ENCODE assay signal across 9 mouse cellular contexts in the genomic region with DNA sequence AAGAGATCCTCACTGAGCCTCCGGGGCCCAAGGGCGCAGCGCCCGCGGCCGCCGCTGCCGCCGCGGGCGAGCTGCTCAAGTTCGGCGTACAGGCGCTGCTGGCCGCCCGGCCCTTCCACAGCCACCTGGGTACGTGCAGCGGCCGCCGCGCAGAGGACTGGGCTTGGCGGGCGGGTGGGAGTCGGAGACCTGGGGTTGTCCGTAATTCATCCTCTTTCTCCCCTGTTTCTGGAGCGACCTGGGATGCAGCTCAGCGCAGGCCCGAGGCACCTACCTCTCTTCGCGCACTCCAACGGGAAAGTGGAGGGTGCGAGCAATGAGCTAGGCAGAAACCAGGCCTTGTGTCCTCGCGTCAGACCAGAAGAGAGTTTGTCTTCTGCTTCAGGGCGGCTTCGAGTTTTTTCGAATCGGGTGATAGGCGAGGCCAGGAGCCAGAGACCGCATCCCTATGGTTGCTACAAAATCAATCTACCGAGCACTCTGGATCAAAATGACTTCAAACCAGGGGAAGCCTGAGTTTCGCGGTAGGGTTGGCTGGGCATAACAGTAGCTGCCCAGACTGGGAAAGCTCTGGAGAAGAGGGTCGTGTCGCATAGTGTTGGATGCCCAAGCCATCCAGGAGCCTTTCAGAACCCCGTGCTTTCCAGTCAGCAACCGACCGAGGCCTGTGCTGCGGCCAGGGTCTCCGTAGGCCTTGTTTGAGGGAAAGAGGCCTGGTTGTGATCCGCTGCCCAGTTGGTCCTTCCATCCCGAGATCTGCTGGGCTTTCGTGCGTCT. TPM values are rescaled to one million over a fixed set of nuclear protein-coding genes. Genes with fewer than 3 reads are reported as not detected.
DNase-seq lines count a peak whose midpoint lies in the region; ATAC-seq and TF ChIP-seq lines count a peak whose summit lies in the region.
"Had no signal": no experiment of that assay in that cellular context is flagged by ENCODE, and none has a peak within 500 bp of the region (broad histone marks: within the 10 kb centered on the region; RNA-seq: fewer than 3 reads in every experiment).

No protein-coding gene starts in this region.

- WGBS in lung, embryonic 14.5 days, result 5% methylated on average over 53 of the region's 54 CpGs
- 9% methylated on average over 54 of the region's 54 CpGs for WGBS in embryonic facial prominence, embryonic 15.5 days
- WGBS in intestine, postnatal 0 days, result 7% methylated on average over 53 of the region's 54 CpGs
- 2% methylated on average over 53 of the region's 54 CpGs for WGBS in neural tube, embryonic 14.5 days

- no peak overlapping the region for H3K27ac ChIP-seq in lung, embryonic 14.5 days (ENCODE audit: low read depth)
- no peak overlapping the region for H3K27ac ChIP-seq in embryonic facial prominence, embryonic 15.5 days (replicated peaks)
- no peak overlapping the region for H3K27ac ChIP-seq in intestine, postnatal 0 days (ENCODE audit: low read depth, low read length)
- H3K27ac ChIP-seq in neural tube, embryonic 14.5 days (ENCODE audit: low read depth, low read length), result no peak overlapping the region
- H3K27ac ChIP-seq: macrophage had no signal

- peak overlapping the region; percentile 48 for H3K9ac ChIP-seq in lung, embryonic 14.5 days
- H3K9ac ChIP-seq in embryonic facial prominence, embryonic 15.5 days, result peak overlapping the region; percentile 37
- peak overlapping the region; percentile 22; the same call in 1 of the 2 replicates for H3K9ac ChIP-seq in intestine, postnatal 0 days (ENCODE audit: low read depth, low read length)
- H3K9ac ChIP-seq in neural tube, embryonic 14.5 days (replicated peaks; ENCODE audit: low read depth, low read length), result 0 out of 2 replicates have a peak overlapping the region, but pooled peaks have one; percentile 21

- H3K4me2 ChIP-seq in lung, embryonic 14.5 days, result peak overlapping the region; percentile 92
- peak overlapping the region; percentile 90 for H3K4me2 ChIP-seq in embryonic facial prominence, embryonic 15.5 days (replicated peaks)
- peak overlapping the region; percentile 62 for H3K4me2 ChIP-seq in intestine, postnatal 0 days (replicated peaks; ENCODE audit: low read depth)
- H3K4me2 ChIP-seq in neural tube, embryonic 14.5 days (ENCODE audit: low read depth, low read length), result peak overlapping the region; percentile 44

- H3K4me3 ChIP-seq in lung, embryonic 14.5 days (ENCODE audit: low read depth, low read length), result peak overlapping the region; percentile 48
- peak overlapping the region; percentile 51 for H3K4me3 ChIP-seq in embryonic facial prominence, embryonic 15.5 days (replicated peaks)
- peak overlapping the region; percentile 34 for H3K4me3 ChIP-seq in intestine, postnatal 0 days (ENCODE audit: low read depth, low read length)
- peak overlapping the region; percentile 24 for H3K4me3 ChIP-seq in neural tube, embryonic 14.5 days (ENCODE audit: low read depth, low read length)

- H3K9me3 ChIP-seq in lung, embryonic 14.5 days (ENCODE audit: low read depth, low read length), result no peaks in the 10 kb centered on the region
- H3K9me3 ChIP-seq in embryonic facial prominence, embryonic 15.5 days (replicated peaks), result no peaks in the 10 kb centered on the region
- no peaks in the 10 kb centered on the region for H3K9me3 ChIP-seq in intestine, postnatal 0 days (ENCODE audit: control insufficient read depth)
- no peaks in the 10 kb centered on the region for H3K9me3 ChIP-seq in neural tube, embryonic 14.5 days (ENCODE audit: control insufficient read depth, low read length)

- no peaks in the 10 kb centered on the region for H3K4me1 ChIP-seq in lung, embryonic 14.5 days (ENCODE audit: insufficient read depth)
- H3K4me1 ChIP-seq in embryonic facial prominence, embryonic 15.5 days, result peaks cover 59% of the 10 kb centered on the region
- H3K4me1 ChIP-seq in intestine, postnatal 0 days (replicated peaks; ENCODE audit: control insufficient read depth, insufficient read depth, low read length), result no peaks in the 10 kb centered on the region
- H3K4me1 ChIP-seq in neural tube, embryonic 14.5 days (ENCODE audit: control insufficient read depth, insufficient read depth, low read length), result 0 out of 2 replicates have a peak, but pooled peaks cover 3% of the 10 kb centered on the region

- ATAC-seq in lung, embryonic 14.5 days (ENCODE audit: insufficient read depth), result 0 out of 2 replicates have a peak, but pooled peaks have one; percentile 9
- no peak for ATAC-seq in embryonic facial prominence, embryonic 15.5 days (ENCODE audit: insufficient number of reproducible peaks, low FRiP score, low TSS enrichment, low read depth)
- ATAC-seq in intestine, postnatal 0 days, result no peak
- no peak for ATAC-seq in neural tube, embryonic 14.5 days (ENCODE audit: low read depth)

- no peaks in the 10 kb centered on the region for H3K36me3 ChIP-seq in lung, embryonic 14.5 days (ENCODE audit: insufficient read depth)
- H3K36me3 ChIP-seq in embryonic facial prominence, embryonic 15.5 days, result no peaks in the 10 kb centered on the region
- H3K36me3 ChIP-seq in intestine, postnatal 0 days (ENCODE audit: control insufficient read depth, insufficient read depth), result no peaks in the 10 kb centered on the region
- no peaks in the 10 kb centered on the region for H3K36me3 ChIP-seq in neural tube, embryonic 14.5 days (ENCODE audit: control insufficient read depth, insufficient read depth, low read length)

- H3K27me3 ChIP-seq in lung, embryonic 14.5 days (ENCODE audit: insufficient read depth, low read length), result peaks cover 98% of the 10 kb centered on the region
- peaks cover 99% of the 10 kb centered on the region for H3K27me3 ChIP-seq in embryonic facial prominence, embryonic 15.5 days
- H3K27me3 ChIP-seq in intestine, postnatal 0 days (replicated peaks; ENCODE audit: control insufficient read depth, insufficient read depth, low read length), result peaks cover 99% of the 10 kb centered on the region
- peaks cover 50% of the 10 kb centered on the region for H3K27me3 ChIP-seq in neural tube, embryonic 14.5 days (ENCODE audit: control insufficient read depth, insufficient read depth, low read length)

- no peak for TF ChIP-seq CTCF in lung, embryonic 14.5 days (IDR thresholded peaks at IDR 0.05; ENCODE audit: low read depth)
- TF ChIP-seq CTCF in intestine, postnatal 0 days (IDR thresholded peaks at IDR 0.05; ENCODE audit: low read depth), result no peak

- peak; percentile 44 for DNase-seq in lung, embryonic 14.5 days
- DNase-seq in lung, postnatal 14 days, result no peak
- no peak for DNase-seq in adrenal gland, adult 8-10 months
- no peak for DNase-seq in frontal cortex, postnatal 10 days (ENCODE audit: low spot score in 2 of 2)
- DNase-seq in adrenal gland, postnatal 25 days, result no peak

RNA-seq across cellular contexts. Expression of a gene that starts 0.6 kb away (rescaled TPM):
- 0.35 and 0.86 TPM in 2 replicates for polyA plus RNA-seq in lung, embryonic 14.5 days (2014; fragmentation: Nextera tagmentation; extraction: Ambion mirVana)
- 17.7 and 18.8 TPM in 2 replicates for polyA plus RNA-seq in embryonic facial prominence, embryonic 15.5 days (2015; fragmentation: Nextera tagmentation; extraction: Ambion mirVana)
- 0.29 and 2.1 TPM in 2 replicates for polyA plus RNA-seq in intestine, postnatal 0 days (2015; fragmentation: Nextera tagmentation; extraction: Ambion mirVana)
- polyA plus RNA-seq in neural tube, embryonic 14.5 days (2014; fragmentation: Nextera tagmentation; extraction: Ambion mirVana), result not detected in 2 replicates
- total RNA-seq in adrenal gland, adult 8-10 months (2022), result not detected
- not detected in 2 replicates for total RNA-seq in adrenal gland, postnatal 25 days (2021)
- polyA plus RNA-seq: macrophage had no signal

RNA-seq across cellular contexts. Expression of a gene that starts 37.9 kb away (rescaled TPM):
- polyA plus RNA-seq in lung, embryonic 14.5 days (2014; fragmentation: Nextera tagmentation; extraction: Ambion mirVana), result 13.7 and 14.8 TPM in 2 replicates
- 16.4 and 18.2 TPM in 2 replicates for polyA plus RNA-seq in embryonic facial prominence, embryonic 15.5 days (2015; fragmentation: Nextera tagmentation; extraction: Ambion mirVana)
- 1.9 and 2.5 TPM in 2 replicates for polyA plus RNA-seq in intestine, postnatal 0 days (2015; fragmentation: Nextera tagmentation; extraction: Ambion mirVana)
- 24.2 and 25.2 TPM in 2 replicates for polyA plus RNA-seq in neural tube, embryonic 14.5 days (2014; fragmentation: Nextera tagmentation; extraction: Ambion mirVana)
- 10 to 100 TPM in 2 of 4 experiments, 1 to 10 TPM in 2; 5.7 to 13.9 (median 10.4) TPM for total RNA-seq in adrenal gland, adult 8-10 months (2022)
- 5.5 and 11.3 TPM in 2 replicates for total RNA-seq in adrenal gland, postnatal 25 days (2021)
